Mouse (Mus musculus): ENCODE results near the gene Tedc2.

Tedc2 gene

GRCm38 (mm10) chr17:24193769-24194168 is 26.9 kb downstream of the Tedc2 start:
- DNase-seq (ENCODE audit: low read depth) = no peak

DNA sequence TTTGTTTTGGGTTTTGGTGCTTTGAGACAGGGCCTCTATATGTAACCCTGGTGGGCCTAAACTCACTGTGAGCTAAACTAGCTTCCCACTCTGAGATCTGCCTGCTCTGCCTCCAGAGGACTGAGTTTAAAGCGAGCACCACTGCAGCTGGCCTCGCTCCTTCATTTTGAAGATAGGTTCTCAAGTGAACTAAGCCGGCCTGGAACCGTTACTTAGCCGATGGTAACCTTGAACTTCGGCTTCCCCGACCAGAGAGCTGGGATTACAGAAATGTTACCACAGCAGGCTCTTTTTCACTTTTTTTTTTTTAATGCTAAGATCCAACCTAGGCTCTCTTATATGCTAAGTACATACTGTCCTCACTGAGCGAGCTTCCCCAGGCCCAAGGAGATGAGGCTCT is 27.4 kb downstream of the Tedc2 start:
- DNase-seq (ENCODE audit: low read depth) = no peak

- DNase-seq (ENCODE audit: low read depth) = no peak
These were observed 27.8 kb downstream of the Tedc2 start for GRCm38 (mm10) chr17:24192848-24193247.

DNA sequence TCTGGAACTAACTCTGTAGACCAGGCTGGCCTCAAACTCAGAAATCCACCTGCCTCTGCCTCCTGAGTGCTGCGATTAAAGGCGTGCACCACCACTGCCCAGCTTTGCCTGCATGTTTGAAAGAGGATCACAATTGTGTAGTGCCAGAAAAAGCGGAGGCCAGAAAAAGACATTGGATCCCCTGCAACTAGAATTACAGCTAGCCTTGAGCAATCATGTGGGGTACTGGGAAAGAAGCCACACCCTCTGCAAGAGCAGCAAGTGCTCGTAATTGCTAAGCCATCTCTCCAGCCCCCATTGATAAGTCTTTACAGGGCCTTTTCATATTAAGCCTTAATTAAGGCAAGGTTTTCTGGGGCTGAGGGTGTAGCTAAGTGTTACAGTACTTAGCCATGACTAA is 29.2 kb downstream of the Tedc2 start:
- peak; percentile 47 for DNase-seq (ENCODE audit: low read depth)

GRCm38 (mm10) chr17:24190934-24191333 is 29.7 kb downstream of the Tedc2 start:
- peak; percentile 55 for DNase-seq (ENCODE audit: low read depth)

- no peak for DNase-seq (ENCODE audit: low read depth)
These were observed 46.4 kb downstream of the Tedc2 start for GRCm38 (mm10) chr17:24174259-24174658.

- peak; percentile 84 for DNase-seq (ENCODE audit: low read depth)
These were observed 47.2 kb downstream of the Tedc2 start for GRCm38 (mm10) chr17:24173423-24173822.

DNA sequence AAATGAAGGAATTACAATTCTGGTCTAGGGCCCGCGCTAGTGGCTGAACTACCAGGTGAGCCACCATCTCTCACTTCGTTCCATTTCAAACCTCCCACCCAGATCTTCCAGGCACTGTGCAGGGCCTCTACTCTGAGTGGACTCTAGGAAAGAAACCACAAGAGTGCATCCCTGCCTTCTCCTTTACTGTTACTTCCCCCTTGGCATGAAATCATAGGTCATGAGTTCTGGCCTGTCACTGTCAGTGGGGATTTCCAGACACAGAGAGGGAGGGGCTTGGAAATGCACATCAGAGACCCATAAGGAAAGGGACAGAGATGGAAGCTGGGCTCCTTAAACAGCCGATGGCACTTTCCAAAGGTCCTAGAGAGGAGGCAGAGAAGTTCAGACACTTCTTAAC is 48.9 kb downstream of the Tedc2 start:
- DNase-seq (ENCODE audit: low read depth) = no peak

GRCm38 (mm10) chr17:24170729-24171128 is 49.9 kb downstream of the Tedc2 start:
- peak; percentile 27 for DNase-seq (ENCODE audit: low read depth)

DNA sequence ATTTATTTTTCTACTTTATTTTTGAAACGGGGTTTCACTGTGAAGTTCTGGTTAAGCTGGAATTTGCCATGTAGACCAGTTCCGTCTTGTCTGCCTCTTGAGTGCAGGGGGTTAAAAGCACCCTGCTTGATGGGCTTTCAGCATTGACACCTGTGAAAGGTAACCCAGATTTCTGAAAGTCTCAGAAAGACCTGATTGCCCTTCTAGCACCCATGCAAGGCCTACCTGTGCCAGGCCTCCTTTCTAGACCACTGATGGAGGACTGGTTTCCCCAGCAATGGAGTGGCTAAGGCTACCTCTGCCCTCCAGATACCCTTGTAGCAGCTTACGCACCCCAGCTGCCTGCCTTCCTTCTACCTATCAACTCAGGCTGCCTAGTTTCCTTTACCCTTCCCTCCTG is 50.5 kb downstream of the Tedc2 start:
- no peak for DNase-seq (ENCODE audit: low read depth)

- peak; percentile 94 for DNase-seq (ENCODE audit: low read depth)
These were observed 51.2 kb downstream of the Tedc2 start, which contains the start of gene Atp6v0c for GRCm38 (mm10) chr17:24169317-24170065. TSS of gene Atp6v0c (minus strand) at chr17:24169702.

- peak; percentile 75 for DNase-seq (ENCODE audit: low read depth)
These were observed 51.9 kb downstream of the Tedc2 start for GRCm38 (mm10) chr17:24168590-24169277.

GRCm38 (mm10) chr17:24167891-24168505 is 52.7 kb downstream of the Tedc2 start:
- DNase-seq (ENCODE audit: low read depth) = no peak

- DNase-seq (ENCODE audit: low read depth) = peak; percentile 73
These were observed 53.5 kb downstream of the Tedc2 start for GRCm38 (mm10) chr17:24167120-24167519.

Data from 416B (cell line).